Mouse (Mus musculus) megakaryocyte, embryonic 14.5 days (primary cell): Measurements from ENCODE around the gene Trak2. TPM values are rescaled to one million over a fixed set of nuclear protein-coding genes. Genes with fewer than 3 reads are reported as not detected.

Experiments
- H3K27me3 ChIP-seq: replicated peaks from 2 replicates; pipeline ENCODE3; 2012; ENCODE audit warnings: inconsistent platforms
- H3K36me3 ChIP-seq: replicated peaks from 2 replicates; pipeline ENCODE3; 2012; ENCODE audit warnings: low read length, inconsistent platforms, mixed read lengths
- H3K4me1 ChIP-seq: 2 replicates; pipeline ENCODE4 v1.6.1; 2012; ENCODE audit warnings: inconsistent platforms
- H3K4me3 ChIP-seq: replicated peaks from 2 replicates; pipeline ENCODE3; 2012; ENCODE audit warnings: moderate library complexity, mild to moderate bottlenecking, inconsistent platforms
- H3K9me3 ChIP-seq: 2 replicates; pipeline ENCODE4 v1.6.1; 2012; ENCODE audit warnings: inconsistent platforms
- FLI1 ChIP-seq: IDR thresholded peaks from 2 replicates; pipeline ENCODE4 v1.6.1; 2012; ENCODE audit warnings: low read length, inconsistent platforms, mixed read lengths
- GATA1 ChIP-seq: IDR thresholded peaks from 3 replicates; pipeline ENCODE4 v1.6.1; 2012; ENCODE audit warnings: mixed read lengths, low read length, inconsistent platforms, borderline replicate concordance
- polyA plus RNA-seq: library from polyadenylated mRNA; stranded (reverse); fragments of >175 nt; gene quantifications from 2 replicates; pipeline ENCODE4 v1.2.3, GENCODE M21; 2012; ENCODE audit warnings: low replicate concordance; ENCODE audit not compliant: insufficient read depth

Trak2 gene
- polyA plus RNA-seq, 1 experiment, result 24.8 TPM

DNA sequence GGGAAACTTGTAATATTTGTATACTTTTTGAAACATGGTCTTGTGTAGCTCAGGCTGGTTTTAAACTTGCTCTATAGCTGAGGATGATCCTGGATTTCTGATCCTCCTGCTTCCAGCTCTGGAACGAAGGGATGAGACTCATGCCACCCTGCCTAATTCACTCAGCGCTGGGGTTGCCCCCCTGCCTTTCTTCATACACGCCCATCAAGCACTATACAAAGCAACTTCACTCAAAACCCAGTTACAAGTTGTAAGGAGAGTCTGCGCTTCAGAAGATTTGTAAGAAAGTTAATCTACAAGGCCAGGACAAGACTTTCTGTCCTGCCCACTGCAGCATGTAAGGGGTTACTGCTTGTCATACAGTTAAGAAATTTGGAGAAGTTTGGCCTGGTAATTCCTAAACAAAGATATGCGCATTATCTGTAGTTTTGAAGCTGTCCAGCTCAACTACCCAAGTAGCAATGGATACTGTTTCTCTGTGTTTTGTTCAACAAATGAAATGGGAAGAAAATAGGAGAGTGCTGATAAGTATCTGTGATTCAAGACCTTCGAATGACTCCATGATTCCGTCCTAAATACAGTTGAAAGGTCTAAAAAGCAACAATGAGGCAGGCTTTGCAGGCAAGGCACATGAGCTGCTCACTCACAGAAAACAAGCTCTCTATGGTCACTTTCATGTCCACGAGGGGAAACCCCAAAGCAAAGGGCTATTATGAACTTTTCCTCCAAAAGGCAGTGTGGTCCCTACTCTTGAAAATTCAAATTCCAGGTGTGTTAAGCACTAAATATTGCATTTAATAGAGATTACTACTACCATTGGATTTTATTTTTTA lies 18.4 kb downstream of the Trak2 start:
- Histone ChIP-seq H3K4me1 (peaks cover 95% of the 10 kb centered on the region), H3K27me3 (no peaks in the 10 kb centered on the region), H3K4me3 (peak overlapping the region; percentile 48), H3K36me3 (peaks cover 13% of the 10 kb centered on the region), H3K9me3 (no peaks in the 10 kb centered on the region)
- TF ChIP-seq FLI1 (no peak), GATA1 (no peak)

DNA sequence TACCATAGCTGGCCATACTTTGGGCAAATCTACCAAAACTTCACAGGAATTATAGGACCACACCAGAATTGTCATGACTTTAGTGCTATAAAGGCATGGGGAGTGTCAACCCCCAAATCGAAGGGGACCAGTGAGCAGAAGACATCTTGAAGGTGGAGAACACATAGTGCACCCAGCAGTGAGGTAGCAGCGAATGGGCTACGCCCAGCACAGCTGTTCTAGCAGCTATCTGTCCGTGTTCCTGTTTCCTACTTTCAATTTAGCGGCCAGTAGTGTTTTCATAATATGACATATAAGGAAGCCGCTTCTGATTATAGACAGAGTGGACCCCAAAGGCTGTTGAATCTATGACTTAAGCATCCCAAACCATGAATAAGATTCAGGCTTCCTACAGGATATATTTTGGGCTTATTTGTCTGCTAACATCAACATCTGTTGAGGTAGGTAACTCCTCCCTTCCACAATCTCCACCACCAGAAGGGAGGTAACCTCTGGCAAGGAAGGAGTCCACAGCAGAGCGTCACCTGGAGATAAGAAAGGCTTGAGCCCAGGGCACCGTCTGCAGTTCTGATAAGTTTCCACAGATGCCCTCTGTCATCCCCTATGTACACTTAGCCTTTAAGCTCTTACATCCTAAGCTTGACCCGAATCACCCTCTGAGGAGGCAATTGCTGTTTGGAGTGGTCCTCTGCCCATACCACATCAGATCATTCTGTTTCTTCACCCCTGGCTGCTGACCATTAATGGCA lies 19.4 kb downstream of the Trak2 start:
- Histone ChIP-seq H3K27me3 (no peaks in the 10 kb centered on the region), H3K36me3 (peaks cover 13% of the 10 kb centered on the region), H3K9me3 (no peaks in the 10 kb centered on the region), H3K4me3 (peak overlapping the region; percentile 86), H3K4me1 (peaks cover 92% of the 10 kb centered on the region)
- no peak for TF ChIP-seq GATA1
- TF ChIP-seq FLI1, result no peak

DNA sequence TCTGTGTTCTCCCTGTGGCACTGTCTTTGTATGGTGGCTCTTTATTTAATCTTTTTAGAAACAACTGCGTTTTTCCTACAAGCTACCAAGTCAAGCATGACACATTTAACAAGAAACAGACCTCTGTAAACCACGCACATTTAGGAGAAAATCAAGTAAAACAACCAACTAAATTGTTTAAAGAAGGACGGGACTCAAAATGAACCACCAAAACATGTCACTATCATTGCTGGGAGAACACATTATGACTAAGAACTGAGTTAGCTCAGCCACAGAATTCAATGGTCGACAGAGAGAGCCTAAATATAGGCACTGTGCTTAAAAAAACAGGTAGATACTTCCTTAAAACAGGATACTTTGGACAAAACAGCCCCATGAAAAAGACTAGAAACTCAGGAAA lies 20.2 kb downstream of the Trak2 start:
- TF ChIP-seq FLI1, result no peak
- TF ChIP-seq GATA1, result no peak
- Histone ChIP-seq H3K4me3 (no peak overlapping the region), H3K36me3 (peaks cover 10% of the 10 kb centered on the region), H3K27me3 (no peaks in the 10 kb centered on the region), H3K4me1 (peaks cover 86% of the 10 kb centered on the region), H3K9me3 (no peaks in the 10 kb centered on the region)

DNA sequence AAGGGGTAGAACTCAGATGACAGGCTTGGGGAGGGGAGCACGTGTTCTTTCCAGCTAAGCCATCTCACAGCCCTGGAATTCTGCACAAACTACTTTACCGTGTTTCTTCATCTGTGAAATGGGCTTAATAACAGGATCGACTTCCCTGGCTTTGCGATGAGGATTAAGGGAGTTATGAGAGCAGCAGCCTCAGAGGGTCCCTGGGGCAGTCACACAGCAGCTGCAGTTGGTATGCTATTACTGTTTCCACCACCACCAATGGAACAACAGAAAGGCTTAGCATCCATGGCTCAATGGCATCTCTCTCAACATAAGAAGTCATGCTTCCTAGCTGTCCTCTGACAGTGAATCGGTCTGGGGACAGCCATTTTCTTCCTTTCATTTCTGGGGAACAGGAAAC lies 20.7 kb downstream of the Trak2 start:
- no peak for TF ChIP-seq GATA1
- TF ChIP-seq FLI1, result no peak
- no peak overlapping the region for H3K4me3 ChIP-seq
- peaks cover 11% of the 10 kb centered on the region for H3K36me3 ChIP-seq
- no peaks in the 10 kb centered on the region for H3K27me3 ChIP-seq
- no peaks in the 10 kb centered on the region for H3K9me3 ChIP-seq
- peaks cover 82% of the 10 kb centered on the region for H3K4me1 ChIP-seq

DNA sequence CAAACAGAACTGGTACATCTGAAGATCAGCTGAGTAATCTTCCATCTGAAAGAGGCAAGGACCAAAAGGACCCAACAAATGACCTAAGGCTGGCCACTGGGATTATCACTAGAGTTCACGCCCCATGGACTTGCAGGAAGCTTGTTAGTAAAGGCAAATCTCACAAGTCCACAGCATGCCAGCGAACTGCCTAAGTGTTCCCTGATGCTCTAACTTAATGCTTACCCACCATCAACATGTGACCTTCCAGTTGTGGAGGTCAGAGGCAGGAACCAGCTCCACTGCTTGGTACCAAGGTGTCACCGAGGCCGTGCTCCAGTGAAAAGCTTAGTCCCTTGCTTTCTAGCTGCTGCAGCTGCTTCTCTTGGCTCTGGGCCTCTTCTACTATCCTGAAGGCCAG lies 21.4 kb downstream of the Trak2 start:
- Histone ChIP-seq H3K4me3 (no peak overlapping the region), H3K36me3 (peaks cover 17% of the 10 kb centered on the region), H3K4me1 (peaks cover 80% of the 10 kb centered on the region)

DNA sequence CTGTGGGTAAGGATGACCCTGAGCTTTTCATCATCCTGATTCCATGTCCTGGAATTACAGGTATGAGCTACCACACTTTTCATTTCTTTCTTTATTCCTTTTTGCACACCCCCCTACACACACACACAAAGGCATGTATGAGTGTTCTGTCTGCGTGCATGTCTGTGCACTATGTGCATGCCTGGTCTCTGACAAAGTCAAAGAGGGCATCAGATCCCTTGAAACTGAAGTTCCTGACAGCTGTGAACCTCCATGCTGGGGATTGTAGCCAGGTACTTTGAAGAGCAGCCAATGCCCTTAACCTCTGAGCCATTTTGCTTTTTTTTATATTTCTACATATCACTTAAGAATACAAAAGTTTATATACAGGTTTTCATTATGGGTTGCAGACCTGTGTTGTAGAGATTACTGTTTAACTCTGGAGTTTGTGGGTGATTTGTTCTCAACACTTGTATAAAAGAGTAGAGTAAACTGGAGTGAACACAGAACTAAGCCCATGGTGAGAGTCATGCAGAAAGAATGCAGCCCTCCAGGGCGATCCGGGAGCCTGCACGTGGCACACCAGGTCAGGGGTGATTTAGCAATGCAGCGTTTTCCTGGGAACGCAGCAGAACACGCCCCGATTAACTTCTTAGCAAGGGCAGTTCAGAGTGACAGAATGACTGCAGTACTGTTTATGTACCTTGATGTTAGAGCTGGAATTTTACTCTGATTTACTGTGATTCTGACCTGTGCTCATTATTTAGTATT lies 22.2 kb downstream of the Trak2 start:
- Histone ChIP-seq H3K27me3 (no peaks in the 10 kb centered on the region), H3K36me3 (peaks cover 25% of the 10 kb centered on the region), H3K4me3 (no peak overlapping the region), H3K4me1 (peaks cover 81% of the 10 kb centered on the region), H3K9me3 (no peaks in the 10 kb centered on the region)
- TF ChIP-seq FLI1 (no peak), GATA1 (no peak)

More for the DNA sequence above, 21.4 kb downstream of the Trak2 start:
- no peaks in the 10 kb centered on the region for H3K27me3 ChIP-seq
- no peaks in the 10 kb centered on the region for H3K9me3 ChIP-seq
- no peak for TF ChIP-seq FLI1
- no peak for TF ChIP-seq GATA1

DNA sequence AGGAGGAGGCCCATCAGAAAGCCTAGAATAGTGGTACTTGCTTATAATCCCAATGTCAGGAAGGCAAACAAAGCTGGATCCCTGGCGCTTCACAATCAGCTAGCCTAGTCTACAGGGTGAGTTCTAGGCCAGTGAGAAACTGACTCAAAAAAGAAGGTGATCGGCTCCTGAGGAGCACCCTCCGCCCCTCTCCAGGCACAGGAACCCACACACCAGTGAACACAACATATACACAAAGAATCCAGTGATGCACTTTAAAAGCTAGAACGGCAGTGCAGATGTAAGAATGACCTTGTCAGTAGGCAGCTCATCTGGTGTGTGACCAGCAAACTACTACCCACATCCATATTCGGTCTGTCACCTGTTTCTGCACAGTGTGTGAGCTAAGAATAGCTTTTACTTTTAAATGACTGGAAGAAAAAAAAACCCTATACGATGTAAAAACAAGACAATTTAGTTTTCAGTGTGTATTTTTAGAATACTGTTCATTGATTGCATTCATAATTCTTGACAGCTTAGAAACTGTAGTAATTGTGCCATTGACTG lies 23.6 kb downstream of the Trak2 start:
- H3K4me1 ChIP-seq, result peaks cover 68% of the 10 kb centered on the region
- TF ChIP-seq GATA1, result no peak
- no peak for TF ChIP-seq FLI1
- H3K9me3 ChIP-seq, result no peaks in the 10 kb centered on the region
- H3K36me3 ChIP-seq, result peaks cover 39% of the 10 kb centered on the region
- H3K27me3 ChIP-seq, result no peaks in the 10 kb centered on the region
- H3K4me3 ChIP-seq, result no peak overlapping the region

DNA sequence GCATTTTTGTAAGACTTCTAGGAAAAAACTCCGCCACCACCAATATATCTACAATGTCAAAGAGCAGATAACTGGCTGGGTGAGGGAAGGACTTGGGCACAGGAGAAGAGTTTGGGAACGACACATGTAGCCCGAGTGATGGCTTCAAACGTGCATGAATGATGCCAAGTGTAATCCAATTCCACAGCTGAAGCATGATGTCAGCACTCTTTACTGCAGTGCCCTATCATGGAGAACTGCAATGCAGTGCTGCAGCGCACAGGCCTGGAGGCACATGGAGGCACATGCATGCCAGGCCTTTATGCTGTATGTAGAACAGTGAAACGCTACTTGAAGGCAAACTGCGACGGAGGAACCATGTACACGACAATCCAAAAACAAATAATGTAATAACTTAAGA lies 26.5 kb downstream of the Trak2 start:
- Histone ChIP-seq H3K4me3 (peak overlapping the region; percentile 68), H3K4me1 (peaks cover 39% of the 10 kb centered on the region), H3K9me3 (no peaks in the 10 kb centered on the region), H3K27me3 (no peaks in the 10 kb centered on the region), H3K36me3 (peaks cover 36% of the 10 kb centered on the region)
- TF ChIP-seq GATA1 (no peak), FLI1 (no peak)

DNA sequence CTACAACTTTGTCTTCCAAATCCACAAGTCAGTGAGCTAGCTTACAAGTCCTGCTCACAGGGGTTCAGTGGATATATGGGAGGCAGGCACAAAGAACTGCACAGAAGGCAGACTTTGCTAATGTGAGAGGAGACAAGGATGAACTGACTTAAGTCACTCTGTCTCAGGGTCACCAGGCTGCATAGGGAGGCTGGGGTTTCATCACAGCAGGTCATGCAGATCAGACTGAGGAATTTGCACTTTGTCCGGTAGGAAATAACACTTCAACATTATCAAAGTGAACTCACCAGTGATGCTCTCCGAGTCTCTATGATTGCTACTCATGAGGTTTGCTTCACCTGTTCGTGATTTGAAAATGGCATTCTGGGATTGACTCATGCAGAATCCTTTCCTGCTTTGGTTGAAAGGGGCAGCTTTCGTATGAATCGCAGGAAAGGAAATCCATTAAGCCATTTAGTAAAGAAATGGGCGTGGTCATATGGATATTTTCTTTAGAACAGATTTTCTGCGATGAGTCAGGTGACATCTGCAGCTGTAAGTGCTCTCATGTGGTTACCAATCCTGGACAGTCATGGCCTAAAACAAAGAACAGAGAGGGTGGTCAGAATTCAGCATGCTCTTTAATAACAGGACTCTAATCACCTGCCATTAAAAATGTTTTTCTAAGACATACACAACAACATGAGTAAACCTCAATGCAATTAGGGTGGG lies 27.1 kb downstream of the Trak2 start:
- TF ChIP-seq GATA1 (no peak), FLI1 (no peak)
- Histone ChIP-seq H3K4me3 (no peak overlapping the region), H3K27me3 (no peaks in the 10 kb centered on the region), H3K9me3 (no peaks in the 10 kb centered on the region), H3K36me3 (peaks cover 36% of the 10 kb centered on the region), H3K4me1 (peaks cover 33% of the 10 kb centered on the region)
